Mouse (Mus musculus) c-Kit-positive CD71-positive TER-119-negative erythroid progenitor cells, embryonic 14.5 days (primary cell): ENCODE results near the gene Mrps2.
A peak's percentile ranks its signal among the peaks of the same experiment; 100 is the strongest.
"Not testable (repeated sequence)": the region's sequence is repeated elsewhere in the genome, so short reads cannot be mapped to it uniquely, and the experiment has no call there.

Experiments
- DNase-seq: peaks from one replicate; pipeline ENCODE4 v3.0.0-alpha.2; 2013; ENCODE audit warnings: low read depth

Gene Mrps2

DNA sequence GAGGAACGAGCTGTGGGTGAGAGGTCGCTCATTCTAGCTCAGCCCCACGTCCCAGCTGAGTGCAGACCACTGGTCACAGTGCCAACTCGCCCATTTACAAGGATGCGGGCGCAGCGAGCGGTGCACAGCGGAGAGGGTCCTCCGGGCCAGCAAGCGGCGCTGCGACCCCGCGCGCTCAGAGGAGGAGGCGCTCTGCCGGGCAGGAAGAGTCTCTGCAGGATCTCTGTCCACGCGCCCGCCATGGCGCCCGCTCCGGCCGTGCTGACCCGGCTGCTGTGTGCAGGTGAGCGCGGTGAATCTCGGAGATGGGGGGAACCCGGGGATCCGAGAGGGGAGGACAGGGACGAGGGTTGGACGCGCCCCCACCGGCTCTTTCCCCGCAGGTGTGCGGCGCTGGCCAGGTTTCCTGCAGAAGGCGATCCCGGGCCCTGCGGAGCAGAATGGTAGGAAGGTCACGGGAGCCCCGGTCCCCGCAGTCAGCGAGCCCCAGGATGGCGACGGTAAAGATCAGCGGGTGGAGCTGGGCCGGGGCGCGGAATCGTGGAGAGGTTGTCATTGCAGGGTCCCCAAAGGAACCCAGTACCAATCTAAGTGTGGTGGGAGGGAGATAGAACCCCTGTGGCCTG lies at the start of gene Mrps2:
Gene Mrps2, plus strand, starts transcription at position 207 of the 626 bp plus-strand sequence.
- peak; percentile 63 for DNase-seq

DNA sequence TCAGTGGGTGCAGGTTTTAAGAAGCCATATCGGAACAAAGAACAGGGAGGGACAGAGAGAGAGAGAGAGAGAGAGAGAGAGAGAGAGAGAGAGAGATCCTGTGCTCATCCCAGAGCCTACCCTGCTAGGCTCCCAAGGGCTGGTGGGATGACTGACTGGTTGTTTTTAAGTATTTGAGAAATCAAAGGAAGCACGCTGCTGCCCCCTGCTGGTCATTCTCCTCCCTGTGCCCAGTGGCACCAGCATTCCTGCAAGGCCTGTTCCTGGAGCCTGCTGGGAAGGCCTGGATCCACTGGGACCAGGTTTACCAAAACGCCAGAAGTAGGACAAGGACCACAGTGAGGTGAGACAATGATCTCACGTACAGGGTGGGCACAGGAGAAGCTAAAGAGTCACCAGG lies 48.0 kb upstream of the Mrps2 start:
- peak; percentile 47 for DNase-seq

DNA sequence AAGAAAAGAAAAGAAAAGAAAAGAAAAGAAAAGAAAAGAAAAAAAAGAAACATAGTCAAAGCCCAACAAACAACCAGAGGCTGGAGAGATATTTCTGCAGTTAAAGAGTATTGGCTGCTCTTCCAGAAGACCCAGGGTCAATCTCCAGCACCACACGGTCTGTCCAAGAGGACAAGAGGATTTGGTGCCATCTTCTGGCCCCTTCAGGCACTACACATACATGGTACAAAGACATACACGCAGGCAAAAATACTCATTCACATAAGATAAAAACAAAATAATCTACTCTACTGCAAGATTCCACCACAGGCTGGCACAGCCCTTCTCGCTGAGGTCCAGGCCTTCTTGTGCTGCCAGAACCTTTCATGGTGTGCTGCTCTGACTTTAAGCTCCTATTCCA lies 44.7 kb upstream of the Mrps2 start:
- DNase-seq, result peak; percentile 48

DNA sequence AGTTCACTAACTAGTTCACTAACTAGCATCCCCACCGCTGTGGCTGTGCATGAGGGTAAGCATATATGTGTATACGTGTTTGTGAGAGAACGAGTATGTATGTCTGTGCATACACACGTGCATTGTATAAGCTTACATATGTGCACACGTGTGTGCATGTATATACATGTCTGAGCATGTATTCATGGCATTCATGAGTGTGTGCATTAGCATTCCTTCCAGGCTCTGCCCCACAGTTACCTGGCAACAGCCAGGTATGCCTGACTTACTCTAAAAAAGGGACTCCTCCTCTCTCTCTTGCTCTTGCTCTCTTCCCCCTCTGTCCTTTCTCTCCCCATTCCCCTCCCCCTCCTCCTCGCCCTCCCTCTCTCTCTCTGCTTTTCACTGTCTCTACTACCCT lies 40.6 kb upstream of the Mrps2 start:
- DNase-seq, result no peak

DNA sequence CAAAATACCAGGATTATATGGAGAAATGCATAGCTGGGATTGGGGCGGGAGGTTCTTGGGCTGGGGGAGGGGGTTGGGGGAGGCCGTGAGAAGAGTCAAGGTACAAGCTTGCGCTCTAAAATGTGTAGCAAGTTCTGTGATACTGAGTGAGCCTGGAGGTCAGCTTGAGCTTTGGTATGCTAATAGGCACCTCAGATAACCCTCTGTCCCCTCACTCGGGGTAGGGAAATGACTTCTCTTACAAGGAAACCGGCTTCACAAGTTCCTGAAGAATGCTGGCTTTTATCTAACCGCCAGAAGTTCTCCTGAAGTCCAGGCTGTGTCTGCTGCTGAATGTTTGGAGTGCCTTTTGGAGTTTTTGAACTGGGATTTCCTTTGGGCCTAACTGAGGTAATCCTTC lies 37.0 kb upstream of the Mrps2 start:
- DNase-seq, result no peak

DNA sequence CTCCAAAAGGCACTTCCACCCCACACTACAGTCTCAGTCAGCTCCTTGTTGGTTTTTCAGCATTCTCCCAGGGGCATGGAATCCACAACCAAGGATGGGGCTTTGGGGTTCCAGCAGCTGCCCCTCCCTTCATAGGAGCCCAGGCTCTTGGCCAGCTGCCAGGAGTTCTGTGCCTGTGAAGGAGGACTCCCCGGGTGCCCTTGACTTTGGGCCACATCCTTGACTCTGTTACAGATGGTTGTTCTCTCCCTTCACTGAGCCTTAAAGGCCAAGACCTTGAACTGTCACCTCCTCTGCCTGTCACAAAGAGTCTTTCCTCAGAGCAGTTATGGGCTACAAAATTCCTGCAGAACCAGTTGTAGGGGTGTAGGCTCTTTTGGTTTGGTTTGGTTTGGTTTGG lies 35.1 kb upstream of the Mrps2 start:
- DNase-seq, result no peak

DNA sequence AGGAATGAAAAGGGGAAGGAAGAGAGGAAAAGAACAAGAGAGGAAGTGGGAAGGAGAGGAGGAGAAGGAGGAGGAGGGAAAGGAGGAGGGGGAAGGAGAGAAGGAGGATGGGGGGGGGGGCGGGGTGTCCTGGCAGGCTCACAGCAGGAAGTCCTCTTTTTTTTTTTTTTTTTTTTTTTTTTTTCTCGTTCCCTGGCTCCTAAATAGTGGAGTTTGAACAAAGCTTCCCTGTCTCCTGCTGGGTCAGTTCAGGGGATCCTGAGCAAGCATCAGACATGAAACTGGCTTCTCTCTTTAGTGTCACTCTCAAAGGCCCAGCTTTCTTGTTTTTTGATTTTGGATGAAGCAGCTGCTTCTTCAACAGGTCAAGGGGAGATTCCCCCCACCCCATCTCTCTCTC lies 34.4 kb upstream of the Mrps2 start:
- DNase-seq, result no peak

DNA sequence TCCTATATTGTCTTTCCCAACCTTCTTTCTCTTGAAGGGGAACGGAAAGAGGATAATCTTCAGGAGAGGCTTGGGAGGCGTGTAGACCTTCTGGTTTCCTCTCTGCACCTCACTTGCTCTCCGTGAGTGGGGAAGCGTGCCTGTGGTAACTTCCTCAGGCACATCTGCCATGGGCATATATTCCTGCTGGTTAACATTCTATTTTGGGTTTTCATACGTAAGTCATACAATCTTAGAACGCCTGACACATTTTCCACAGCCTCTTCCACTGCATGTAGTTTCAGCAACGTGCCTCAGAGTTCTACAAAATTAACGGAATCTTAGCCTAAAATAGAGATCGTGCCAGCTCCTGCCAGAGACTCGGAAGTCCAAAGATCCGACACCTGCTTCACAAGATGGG lies 32.5 kb upstream of the Mrps2 start:
- no peak for DNase-seq

DNA sequence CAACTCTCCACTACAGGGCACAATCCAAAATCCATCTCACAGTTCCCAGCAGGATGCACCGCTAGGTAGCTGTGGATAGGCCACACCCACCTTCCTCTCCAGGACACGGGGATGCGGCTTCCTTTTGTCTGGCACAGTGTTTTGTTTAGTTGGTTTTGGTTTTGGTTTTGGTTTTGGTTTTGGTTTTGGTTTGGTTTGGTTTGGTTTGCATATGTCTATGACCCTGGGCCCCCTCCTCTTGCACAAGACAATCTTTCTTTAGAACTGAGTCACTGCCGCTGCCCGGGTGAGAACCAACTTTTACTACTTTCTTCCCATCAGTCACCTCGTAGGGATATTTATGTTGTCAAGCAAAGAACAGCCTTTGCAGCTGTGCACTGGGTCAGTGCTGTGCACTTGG lies 27.0 kb upstream of the Mrps2 start:
- no peak for DNase-seq

DNA sequence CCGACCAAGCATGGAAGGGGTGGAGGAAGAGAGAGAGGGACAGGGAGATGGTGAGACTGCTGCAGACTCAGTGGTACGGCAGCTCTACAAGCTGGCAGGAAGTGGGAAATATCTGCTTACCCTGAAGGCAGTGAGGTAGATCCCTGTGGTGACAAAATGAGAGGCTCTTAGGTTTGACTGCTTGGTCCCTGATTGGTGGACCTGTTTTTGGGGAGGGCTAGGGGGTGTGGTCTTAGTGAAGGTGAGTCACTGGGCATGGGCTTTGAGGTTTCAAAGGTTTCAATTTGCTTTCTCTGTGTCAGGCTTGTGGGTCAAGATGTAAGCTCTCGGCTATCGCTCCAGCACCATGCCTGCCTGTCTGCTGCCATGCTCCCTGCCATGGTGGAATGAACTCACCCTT lies 22.8 kb upstream of the Mrps2 start:
- no peak for DNase-seq

DNA sequence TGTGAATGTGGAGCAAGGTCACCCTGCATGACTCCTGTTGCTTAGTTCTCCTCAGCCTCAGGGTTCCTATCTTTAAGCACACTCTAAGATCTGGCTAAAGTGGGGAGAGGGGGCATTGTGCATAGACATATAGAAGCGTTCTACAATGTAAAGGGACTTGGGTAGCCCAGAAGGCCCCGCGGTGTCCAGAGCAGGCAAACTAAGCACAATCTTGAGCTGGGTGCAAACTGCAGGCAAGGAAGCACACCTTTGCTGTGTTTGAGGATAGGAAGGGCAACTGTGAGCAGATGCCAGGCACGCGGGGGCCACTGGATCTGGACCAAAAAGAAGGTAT lies 21.7 kb upstream of the Mrps2 start:
- DNase-seq, result no peak

DNA sequence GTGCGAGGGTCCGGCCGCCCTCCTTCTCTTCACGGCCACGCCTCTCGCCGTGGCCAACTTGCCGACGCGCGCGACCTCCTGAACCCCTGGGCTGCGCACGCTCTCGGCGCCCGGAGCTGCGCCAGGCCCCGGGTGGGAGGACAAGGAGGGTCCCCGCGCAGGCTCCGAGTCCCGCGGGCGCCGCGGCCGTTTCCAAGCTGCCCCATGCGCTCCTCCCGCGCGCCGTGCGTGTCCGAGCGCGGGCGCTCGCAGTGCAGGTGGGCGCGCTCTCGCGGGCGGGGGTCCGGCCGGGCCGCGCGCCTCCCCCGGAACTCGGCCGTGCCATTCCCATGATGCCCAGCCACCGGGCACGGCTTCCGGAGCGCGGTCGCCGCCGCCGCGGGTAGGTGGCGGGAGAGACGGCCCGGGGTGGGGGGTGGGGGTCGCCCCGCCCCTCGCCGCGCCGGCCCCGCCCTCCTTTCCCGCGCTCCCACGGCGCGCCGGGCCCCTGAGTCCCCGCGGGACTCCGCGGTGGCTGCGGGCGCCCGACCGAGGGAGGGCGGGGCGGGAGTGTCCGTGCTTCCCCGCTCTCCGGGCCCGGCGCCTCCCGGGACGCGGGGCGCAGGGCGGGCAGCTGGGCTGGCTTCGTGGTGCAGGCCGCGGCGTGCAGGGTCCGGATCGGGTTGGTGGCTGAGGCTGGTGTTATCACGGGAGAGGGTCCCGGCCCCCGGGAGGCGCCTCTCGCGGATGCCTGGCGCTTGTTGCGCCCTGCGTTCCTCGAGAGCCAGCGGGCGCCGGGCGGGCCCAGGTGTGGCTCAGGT lies 21.2 kb upstream of the Mrps2 start, which contains the start of gene Ppp1r26:
Gene Ppp1r26, plus strand, starts transcription at position 286 of the 800 bp plus-strand sequence.
- no peak for DNase-seq

DNA sequence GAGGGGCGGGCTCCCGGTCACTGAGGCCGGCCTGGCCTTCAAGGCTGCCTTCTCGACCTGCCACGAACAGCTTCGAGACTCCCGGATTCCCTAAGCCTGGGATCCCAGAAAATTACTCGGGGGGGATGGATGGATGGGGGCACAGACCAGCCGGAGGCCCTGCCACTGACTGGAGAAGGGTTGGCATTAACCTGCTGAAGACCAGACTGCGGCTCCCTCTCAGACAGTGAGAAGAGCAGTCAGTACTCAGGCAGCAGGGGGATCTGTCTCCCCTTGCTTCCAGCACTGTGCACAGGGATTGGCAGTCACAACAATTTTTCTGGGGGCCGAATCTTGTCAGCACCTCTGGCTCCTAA lies 20.6 kb upstream of the Mrps2 start:
- no peak for DNase-seq

DNA sequence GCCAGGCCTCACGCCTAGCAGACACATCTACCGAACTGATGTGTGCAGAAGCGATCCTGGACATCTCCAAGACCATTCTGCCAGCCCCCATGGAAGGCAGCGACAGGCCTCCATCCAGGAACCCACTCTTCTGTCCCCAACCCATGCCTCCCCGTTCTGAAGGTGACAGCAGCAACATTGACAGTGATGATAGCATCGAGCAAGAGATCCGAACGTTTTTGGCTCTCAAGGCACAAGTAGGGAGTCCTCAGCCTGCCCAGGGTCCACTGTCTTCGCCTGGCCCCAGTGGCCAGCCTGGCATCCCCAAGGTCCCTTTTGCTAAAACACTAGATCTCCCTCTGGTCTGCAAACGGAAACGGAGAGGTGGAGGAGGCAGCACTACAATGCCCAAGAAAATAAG lies 16.2 kb upstream of the Mrps2 start:
- DNase-seq, result no peak

DNA sequence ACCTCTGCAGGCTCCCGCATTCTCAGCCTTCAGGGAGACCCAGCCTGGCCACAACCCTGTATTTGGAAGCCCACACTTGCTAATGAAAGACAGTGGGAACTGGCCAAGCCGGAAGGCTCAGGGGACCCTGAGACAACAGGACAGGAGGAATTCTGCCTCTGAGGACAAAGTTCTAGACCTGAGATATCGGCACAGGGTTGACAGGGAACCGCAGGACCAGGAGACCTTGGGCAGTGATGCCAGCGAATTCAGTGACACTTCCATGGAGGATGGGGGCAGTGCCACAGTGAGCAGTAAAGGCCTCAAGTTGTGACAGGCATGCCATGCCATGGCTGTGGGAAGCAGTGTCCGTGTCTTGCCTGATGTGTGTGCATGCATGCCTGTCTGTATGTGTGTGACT lies 14.3 kb upstream of the Mrps2 start:
- DNase-seq, result no peak

DNA sequence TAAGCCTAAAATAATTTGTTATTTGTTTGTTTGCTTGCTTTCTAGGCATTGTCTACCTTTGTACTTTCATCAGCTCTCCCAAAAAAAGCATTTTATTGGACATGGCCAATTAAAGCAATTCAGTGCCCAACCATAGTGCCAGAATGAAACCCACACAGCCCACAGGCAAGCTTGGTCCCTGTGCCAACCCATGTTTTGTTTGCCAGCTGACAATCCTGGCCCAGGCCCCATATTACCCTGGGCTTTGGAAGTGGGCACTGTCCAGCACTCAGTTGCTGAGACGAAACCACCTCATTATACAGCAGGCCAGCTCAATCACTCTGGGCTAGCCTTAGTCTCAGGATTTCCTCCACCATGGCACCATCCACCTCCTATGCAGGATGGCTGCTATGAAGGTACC lies 11.2 kb upstream of the Mrps2 start:
- DNase-seq, result no peak

DNA sequence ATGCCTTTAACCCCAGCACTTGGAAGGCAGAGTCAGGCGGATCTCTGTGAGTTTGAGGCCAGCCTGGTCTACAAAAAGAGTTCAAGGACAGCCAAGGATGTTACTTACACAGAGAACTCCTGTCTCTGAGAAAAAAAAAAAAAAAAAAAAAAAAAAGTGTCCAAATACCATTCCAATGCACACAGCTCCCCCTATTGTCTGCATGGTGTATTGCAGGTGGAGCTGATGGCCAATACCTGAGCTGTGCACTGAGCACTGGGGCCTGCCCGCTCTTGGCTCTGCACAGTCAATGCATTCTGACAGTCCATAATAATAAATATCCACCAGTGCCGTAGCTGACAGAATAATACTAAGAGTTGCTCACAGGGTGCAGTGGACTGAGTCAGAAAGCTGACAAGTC lies 3.9 kb upstream of the Mrps2 start:
- peak; percentile 60 for DNase-seq

DNA sequence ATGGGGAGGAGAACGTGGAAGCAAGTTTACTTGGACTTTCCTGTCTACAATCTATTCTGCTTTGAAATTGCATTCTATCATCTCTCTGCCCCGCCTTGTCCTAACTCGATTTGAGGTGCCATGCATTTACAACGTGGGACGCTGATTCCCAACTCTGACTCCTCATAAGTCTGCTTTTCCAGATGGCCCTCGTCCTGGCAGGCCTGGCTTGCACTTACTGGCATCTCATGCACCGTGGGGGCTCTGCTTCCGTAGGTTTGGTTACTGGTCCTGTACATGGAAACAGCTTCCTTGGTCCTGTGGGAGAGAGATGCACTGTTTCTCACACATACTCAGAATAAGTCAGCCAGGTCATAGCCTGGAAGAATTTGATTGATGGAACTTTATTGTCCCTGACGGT lies 2.9 kb upstream of the Mrps2 start:
- no peak for DNase-seq

DNA sequence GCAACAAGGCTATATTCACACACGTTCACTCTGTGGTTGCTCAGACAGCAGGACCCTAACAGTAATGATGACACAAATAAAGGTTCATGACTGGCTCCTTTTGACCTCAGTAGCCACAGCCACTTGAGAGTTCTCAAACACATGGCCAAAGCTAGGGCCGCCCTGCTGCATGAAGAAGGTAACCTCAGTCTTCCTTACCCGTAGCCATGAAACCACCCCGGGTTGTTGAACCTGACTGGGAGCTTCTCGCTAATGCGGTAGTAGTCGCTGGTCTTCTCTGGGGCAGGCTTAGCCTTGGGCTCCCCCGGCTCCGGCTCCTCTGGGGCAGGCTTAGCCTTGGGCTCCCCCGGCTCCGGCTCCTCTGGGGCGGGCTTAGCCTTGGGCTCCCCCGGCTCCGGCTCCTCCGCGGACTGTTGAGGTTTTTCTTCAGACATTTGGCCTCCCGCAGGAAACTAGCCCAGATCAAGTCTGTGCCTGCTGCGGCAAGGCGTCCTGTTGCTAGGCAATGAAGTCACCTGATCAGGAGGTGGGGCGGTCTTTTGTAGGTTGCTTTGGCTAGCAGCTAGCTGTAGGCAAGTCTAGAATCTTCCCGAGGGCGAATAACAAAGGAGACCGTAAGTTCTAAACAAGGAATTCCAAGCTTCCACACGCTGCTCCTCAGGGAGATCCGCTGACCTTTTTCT lies 1.9 kb upstream of the Mrps2 start, which contains the start of gene 1700007K13Rik:
Gene 1700007K13Rik, minus strand, starts transcription at position 497 of the 683 bp plus-strand sequence.
- DNase-seq, result peak; percentile 44

DNA sequence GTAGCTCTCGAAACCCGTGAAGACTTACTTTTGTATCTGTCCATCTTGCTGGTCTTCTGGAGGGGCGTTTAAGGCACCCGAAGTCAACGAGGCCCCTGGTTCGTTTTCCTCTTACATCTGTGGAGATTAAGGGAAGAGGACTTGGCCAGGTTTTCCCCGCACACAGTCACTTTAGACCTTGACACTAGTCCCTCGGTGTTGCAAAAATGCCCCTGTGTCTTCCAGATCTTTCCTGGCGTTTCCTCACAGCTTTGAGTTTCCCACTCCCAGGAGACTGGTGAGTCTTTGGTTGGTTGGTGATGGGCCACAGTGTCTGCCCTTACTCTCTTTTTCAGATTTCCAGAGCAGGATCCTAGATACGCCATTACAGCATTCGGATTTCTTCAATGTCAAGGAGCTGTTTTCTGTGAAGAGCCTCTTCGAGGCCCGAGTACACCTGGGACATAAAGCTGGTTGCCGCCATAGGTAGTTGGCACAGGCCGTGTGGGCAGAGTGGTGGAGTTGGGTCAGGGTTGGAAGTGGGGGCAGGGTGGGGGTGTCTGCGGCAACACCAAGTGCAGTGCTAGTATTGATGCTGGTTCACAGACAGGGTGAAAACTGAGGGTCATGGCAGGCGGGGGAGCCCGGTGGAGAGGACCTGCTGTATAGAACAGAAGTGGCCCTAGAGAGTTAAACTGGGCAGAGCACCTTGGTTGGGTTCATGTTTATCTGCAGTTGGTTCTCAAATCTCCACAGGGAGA lies 790 bp downstream of the Mrps2 start:
- DNase-seq, result no peak

DNA sequence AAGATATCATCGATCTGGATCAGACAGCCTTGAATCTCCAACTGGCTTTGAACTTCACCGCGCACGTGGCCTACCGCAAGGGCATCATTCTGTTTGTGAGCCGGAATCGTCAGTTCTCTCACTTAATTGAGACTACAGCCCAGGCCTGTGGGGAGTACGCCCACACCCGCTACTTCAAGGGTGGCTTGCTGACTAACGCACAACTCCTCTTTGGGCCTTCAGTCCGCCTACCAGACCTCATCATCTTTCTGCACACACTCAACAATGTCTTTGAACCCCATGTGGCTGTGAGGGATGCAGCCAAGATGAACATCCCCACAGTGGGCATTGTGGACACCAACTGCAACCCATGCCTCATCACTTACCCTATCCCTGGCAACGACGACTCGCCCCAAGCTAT lies 1.6 kb downstream of the Mrps2 start:
- DNase-seq, result no peak

DNA sequence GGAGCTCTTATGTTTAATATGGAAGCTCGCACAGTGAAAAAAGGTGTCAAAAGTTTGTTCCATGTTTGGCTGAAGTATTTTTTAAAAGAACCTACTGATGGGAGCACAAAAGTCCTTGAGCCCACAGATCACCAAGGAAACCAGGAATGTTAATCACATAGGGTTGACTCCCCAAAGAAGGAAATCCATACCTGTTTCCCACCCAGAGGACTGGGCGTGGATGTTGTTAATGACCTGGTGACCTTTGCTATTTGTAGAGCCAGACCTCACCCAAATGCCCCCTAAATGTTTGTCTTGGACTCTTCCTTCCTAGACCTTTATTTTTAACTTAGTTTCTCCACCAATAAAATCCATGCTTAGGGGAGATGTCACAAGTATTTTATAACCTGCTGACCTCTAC lies 2.7 kb downstream of the Mrps2 start:
- no peak for DNase-seq

DNA sequence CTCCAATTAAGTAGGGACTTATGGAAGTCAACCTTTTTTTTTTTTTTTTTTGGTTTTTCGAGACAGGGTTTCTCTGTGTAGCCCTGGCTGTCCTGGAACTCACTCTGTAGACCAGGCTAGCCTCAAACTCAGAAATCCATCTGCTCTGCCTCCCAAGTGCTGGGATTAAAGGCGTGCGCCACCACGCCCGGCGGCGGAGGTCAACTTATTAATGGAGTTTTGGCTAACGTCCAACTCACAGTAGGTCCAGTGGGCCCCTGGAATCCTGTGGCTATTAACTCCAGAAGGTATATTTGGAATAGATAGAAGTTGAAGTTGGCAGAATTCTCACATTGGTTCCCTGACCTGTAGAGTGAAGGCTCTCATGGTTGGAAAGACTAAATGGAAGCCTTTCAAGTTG lies 4.1 kb downstream of the Mrps2 start:
- DNase-seq, result not testable (repeated sequence)
